Mouse (Mus musculus) right cerebral cortex, postnatal 14 days (tissue): ENCODE measurements around the gene Spaca7.
A peak's percentile ranks its signal among the peaks of the same experiment; 100 is the strongest.
"Not testable (repeated sequence)": the region's sequence is repeated elsewhere in the genome, so short reads cannot be mapped to it uniquely, and the experiment has no call there.

ENCODE experiments used
- DNase-seq: peaks from one replicate; pipeline ENCODE4 v3.0.0; 2022

Spaca7 gene

DNA sequence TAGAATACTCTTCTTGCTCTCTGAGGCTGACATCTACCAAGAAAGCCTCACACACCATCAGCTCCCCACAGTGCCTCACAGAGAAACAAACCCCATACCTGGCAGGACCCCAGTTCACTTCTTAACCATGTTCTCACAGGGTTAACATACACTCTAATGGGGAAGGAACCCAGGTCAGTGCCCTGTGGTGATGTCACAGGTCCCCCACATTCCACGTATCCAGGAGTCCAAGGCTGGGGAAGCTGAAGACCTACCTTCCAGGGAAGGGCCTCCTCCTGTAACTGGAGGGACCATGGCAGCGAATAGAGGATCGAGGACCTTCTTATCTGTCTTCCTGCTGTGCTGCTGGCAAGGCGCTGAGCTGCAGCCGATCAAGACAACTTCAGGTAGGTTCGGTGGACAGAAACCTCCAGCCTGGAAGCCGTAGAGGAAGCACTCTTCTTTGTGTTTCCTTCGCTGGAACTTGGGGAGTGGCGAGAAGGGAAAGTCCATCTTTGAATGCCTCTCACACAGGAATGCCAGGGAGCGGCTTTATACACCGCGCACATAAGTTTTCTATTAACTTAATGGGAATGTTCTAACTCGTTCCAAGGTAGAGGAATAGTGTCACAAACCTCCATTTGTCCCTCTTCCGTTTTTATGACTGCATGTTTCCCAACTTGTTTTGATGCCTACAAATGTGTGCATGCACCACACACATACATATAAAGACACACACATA, at the start of gene Spaca7:
TSS of gene Spaca7 (plus strand) at position 216 of the 721 bp plus-strand sequence.
- no peak for DNase-seq

DNA sequence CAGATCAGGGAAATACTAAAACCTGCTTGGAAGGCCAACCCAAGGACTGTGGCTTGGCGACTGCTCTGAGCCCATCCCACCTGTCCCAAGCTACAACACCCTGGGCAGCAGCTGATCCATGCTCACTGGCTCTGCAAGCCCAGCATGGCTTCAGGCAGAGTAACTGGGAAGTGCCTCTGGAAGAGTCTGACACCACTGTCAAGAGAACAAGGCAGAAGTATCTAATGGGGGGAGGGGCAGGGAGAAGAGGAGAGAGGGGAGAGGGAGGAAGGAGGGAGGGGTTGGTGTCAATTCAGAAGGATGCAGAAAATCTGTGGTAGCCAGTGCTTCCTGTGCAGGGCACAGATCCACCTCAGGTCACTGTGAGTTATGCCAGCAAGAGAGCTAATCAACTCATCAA, 48.5 kb upstream of the Spaca7 start:
- DNase-seq: no peak

DNA sequence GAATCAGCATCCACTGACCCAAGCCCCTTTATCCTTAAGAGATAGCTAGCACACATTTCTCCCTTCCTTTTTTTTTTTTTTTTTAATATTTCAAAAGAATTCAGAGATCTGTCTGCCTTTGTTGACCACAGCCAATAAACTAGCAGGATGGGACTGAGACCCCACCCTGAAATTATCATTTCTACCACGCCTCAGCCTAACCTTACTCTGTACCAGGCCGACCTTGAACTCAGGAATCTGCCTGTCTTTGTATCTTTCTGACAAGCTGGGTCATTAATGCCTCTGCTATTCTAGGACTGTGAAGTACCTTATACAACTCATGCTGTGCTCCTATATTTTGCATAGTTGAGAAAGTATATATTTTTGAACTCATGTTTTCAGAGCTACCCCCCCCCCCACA, 44.2 kb upstream of the Spaca7 start:
- DNase-seq: no peak

DNA sequence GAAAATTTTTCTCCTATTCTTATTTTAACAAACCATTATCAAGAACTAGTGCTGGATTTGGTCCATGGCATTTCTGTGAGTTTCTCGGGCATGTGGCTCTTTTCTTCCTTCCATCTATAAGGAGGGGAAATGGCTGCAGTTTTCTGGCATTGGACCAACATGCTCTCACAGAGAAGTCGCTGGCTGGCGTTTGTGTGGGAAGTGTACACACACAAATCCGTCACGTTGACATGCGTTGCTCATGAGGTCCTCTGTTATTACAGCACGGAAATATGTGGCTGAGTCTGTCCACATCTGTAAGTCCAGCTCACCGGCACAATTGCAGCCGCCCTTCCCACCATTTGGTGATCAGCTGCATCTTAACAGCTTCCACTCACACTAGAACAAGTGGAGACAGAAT, 37.2 kb upstream of the Spaca7 start:
- peak; percentile 15 for DNase-seq

DNA sequence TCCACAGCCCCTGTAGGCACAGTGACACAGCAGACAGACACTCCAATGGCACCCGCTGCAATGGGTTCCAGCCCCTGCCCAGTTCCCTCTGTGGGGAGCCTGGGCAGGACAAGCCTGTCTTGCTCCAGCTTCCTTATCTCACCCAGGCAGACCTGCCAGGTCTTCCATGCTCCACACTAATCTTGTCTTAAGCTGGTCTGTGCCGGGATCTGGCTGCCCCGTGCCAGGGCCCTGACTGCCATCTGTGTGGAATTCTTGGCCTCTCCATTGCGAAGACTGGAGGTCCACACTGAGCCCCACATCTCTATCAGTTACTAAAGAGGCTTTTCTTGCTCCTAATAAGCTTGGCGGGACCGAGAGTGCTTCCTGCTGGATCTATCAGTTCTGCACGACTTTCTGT, 36.5 kb upstream of the Spaca7 start:
- DNase-seq: no peak

DNA sequence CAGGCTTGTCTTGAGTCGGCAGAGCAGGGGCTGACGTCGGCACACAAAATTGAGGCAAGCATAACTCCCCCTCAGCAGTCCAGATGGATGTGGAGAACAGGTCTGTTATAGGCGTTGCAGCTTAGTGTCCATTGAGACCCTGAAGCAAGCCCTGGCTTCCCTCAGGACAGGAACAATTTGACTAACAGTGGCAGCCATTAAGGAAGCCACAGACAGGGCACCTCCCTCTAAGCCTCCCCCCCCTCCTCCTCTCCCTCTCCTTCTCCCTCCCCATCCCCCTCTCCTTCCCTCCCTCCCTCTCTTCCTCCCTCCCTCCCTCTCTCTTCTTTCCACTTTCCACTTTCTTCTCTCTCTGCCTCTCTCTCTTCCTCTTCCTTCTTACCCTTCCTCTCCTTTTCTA, 27.6 kb upstream of the Spaca7 start:
- no peak for DNase-seq

DNA sequence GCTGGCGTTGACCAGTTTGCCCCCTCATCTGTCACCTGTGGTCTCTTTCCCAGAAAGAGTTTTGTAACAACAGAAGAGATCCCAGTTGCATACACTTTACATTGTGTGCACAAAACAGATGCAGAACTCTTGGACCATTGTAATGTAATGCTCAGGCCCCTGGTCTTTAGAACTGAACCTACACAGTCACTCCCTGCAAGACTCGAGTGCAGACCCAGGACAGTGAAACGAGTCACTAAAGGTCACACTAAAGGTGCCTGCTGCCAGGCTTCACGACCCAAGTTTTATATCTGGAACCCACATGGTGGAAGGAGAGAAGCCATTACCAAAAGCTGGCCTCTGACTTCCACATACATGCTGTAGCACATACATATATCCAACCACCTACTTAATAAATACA, 27.2 kb upstream of the Spaca7 start:
- DNase-seq: no peak

DNA sequence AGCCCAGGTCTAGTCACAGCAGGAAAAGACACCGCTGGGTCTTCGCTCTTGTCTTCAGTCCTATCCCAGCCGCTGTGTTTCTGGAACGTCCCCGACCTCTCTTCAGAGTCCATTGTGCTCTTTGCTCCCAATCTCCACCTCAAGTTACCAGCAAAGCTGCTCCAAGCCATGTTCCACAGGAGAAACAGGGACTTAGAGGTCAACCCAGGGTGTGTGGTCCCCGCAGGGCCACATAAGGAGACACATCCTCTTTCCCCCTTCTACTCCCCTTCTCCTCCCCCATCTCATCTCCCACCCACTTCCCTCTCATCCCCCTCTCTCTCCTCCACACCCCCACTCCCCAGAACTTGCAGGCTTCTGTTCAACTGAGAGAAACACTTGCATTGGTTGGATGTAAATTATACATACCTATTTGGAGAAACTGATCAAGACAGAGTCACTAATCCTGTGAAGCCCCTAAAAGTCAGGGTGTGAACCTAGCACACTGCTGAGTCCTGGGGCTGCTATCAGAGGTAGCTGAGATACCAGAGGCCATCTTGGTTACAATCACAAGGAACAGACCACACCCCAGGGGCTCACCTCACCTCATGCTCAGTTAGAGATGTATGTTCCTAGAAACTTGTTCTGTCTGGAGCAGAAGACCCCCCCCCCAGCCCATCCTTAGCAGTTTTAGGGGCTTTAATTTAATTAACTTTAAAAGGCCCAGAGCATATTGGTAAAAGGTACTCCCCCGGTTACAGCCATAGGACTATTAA, 25.2 kb upstream of the Spaca7 start:
- DNase-seq: no peak

DNA sequence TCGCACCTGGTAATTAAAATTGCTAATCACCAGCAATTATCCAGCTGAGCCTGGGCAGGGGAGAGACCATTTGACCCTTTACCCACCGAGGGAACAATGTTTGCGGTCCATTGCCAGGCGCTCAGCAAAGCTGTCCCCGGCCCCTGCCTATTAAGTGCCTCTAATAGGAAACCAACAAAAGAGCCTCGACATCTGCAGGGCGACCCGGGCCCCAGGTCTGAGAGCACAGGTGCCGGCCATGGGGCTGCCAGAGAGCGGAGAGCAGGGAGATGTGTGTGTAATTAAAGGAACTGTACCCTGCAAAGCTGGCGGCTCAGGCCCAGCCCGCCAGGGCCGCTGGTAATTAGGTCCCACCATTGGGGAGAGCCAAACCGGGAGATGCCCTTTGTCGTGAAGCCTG, 24.6 kb upstream of the Spaca7 start:
- no peak for DNase-seq

DNA sequence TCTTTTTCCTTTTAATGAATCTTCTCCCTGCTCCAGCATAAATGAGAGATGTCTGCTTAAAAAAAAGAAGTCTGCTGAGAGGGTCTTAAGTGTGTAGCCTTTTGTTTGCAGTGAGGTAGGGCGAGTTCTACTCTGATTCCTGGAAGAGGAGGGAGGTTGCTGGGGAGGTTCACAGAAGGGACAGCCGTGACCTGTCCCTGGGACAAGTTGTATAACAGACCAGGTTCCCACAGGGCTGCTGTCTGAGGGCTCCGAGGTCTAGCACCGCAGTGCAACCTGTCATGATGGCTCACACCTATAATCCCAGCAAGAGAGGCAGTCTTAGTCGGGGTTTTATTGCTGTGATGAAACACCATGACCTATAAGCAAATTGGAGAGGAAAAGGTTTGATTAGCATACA, 24.1 kb upstream of the Spaca7 start:
- no peak for DNase-seq

DNA sequence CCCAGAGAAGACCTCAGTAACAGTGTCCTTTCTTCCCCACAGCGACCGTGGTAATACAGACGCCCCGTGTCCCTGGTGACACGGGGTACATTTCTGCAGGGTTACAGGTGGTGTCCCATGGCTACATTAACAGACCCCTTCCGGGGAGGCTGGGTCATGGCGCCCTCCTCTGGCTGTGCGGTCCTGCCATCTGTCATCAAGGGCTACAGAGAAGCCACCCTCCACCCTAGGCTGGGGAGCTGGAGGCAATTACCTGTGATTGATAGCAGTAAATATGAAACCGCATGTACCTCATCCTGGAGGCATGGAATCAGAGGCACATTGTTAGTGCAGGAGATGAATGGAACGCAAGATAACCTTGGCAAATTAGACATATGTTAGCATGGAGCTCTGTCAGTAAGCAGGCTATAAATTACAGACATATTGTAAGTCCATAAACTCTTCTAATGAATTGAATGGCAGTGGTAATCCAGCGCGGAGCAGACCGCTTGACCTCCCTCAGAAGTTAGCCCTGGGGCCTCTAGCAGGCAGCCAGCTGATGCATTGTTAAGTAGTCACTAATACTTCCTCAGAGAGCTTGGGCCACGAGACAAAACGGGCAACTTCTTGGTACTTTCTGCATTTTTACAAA, 17.2 kb upstream of the Spaca7 start:
- no peak for DNase-seq

DNA sequence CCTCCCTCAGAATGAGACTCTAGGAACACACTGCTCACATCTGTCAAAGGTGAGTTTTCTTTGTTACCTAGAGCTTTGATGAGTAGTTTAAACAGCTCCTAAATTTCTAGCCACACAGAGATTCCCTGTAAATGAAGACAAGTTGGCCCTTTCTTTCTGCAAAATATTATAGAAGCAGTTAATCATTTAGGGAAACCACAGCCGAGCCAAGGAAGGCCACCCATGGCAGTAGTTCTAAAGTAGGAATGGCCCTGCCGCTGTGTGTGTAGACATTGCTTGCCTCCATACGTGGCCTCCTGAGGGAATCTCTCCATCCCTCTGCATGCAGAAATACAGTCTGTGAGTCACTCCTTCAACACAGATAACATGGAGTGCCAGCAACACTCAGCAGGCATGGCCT, 14.0 kb upstream of the Spaca7 start:
- DNase-seq: no peak

DNA sequence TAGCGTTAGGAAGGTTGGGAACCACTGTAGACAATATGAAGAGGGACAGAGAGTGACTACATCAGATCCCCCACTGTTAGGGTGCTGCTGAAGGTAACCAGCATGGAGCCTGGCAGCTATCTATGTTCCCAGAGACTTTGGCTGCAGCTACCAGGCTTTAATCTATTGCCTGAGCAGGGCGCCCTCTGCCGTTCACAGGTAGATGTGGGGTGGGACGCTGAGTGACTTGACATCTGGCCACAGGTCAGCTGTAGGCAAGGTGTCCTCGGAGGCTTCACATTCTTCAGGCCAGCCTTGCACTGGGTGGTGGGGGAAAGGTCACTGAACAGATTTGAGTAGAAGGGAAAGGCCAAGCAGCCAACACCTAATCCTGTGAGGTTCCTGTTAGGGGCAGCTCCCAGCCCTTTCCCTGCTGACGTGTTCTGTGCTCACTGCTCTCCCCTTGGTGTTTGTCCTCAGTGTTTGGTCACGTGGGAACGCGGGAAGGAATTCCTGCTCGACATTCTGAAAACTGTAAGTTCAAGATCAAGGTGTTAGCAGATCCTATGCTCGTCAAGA, 11.3 kb upstream of the Spaca7 start:
- peak; percentile 78 for DNase-seq

DNA sequence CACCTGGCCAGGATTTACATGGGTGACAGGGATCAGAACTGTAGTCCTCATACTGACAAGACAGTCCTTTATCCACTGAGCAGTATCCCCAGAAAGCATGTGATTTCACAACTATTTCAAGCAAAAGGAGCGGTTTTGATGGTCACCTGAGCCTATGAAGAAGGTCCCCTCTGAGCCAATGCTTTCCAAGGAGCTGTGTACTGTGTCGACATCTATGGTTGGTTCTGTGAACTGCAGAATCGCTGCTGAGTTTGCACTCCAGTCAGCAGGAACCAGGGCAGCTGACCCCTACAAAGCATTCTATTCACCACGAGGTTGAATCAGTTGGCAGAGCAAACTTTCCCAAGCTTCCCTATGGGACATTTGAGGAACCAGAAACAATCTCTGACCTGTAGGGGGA, 8.5 kb upstream of the Spaca7 start:
- peak; percentile 38 for DNase-seq

DNA sequence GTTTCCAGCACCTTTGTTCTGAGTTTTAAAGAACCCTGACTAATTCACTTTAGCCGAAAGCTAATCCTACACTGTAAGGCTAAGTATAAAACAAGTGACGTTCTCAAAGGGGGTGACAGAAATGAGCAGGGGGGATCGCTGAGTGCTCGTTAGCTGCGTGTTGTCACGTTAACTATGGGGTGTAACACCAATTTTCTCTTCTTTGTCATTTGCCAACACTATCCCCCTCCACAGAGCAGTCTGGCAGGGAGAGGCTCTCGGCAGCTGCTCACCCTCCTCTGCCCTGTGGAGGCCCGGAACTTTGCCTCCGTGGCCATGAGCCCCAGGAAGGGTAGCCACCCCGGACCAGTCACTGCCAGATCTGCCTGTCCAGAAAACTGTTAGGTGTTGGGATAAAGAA, 7.3 kb upstream of the Spaca7 start:
- DNase-seq: no peak

DNA sequence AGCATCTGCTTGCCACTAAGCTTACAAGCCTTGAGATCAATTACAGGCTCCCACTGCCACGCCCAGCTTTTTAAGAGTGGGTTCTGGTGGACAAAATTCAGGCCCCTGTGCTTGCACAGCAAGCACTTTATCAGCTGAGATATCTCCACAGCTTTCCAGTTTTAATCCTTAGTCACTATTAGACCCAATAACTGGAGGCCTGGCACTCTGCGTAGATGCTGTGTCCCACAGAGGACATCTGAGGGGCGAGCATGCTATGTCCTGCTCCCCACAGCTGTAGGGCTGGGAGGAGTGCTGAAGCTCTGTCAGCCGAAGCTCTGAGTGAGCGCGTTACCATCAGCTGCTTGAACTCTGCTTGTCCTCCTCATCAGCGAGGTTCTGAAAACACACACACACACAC, 6.3 kb upstream of the Spaca7 start:
- no peak for DNase-seq

DNA sequence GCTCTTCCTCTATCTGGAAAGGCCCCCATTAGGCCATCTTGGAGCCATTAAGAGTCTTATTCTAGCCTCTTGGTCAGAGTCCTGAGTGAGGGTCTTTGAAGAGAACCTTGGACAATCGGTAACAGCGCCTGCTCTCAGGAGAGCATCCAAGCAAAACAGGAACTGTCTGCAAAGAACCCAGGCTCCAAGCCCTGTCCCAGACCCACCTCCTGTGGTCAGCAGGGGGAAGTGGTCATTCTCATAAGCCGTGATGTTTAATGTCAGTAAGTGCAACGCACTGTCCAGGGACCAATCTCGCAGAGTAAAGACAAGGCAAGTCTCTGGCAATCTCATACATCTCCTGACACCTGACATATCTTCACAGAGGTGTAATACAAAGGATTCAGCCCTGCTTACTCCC, 3.2 kb downstream of the Spaca7 start:
- no peak for DNase-seq

DNA sequence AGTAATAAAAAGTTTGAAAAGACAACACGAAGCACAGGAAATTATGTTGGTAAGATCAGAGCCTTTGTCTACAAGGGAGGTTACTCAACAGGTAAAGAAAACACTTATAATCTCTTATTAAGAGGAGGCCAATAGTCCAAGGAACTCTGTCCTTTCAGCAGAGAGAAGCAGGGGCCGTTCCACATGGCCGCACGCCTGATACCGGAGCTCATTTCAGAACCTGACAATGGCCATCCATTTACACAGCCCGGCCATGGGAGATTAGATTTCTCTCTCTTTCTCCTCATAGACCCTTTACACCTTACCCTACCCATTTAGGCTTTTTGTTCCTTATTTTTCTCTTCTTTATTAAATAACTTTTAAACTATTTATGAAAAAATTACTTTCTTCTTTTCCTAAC, 3.9 kb downstream of the Spaca7 start:
- DNase-seq: no peak

DNA sequence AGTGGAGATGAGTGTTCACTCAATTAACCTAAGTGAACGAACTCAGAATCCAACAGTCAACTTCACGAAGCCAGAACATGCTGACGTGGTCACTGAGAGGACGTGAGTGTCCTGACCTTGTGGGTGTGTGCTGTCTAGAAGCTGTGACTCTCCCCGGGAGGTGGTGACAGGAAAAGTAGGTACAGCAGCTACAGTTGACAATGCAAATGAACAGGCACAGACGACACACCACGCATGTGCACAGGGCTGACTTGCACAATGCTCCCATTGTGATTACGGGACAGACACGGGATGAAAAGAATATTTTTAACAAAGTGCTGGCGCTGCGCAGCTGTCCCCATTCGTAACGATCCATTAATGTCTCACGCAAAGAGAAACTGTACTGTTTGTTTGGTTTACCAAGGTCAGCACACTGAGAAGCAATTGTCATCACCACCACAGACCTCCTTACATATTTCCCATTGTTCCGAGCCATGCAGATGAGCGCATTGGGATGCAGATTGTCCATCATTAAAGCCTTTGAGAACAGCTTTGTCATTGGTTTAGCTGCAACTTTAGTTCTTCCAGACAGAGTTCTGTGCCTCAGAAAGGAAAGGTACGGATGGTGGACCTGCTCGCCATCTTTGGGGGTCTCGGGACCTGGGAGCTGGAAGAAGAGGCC, 6.6 kb downstream of the Spaca7 start:
- DNase-seq: not testable (repeated sequence)

DNA sequence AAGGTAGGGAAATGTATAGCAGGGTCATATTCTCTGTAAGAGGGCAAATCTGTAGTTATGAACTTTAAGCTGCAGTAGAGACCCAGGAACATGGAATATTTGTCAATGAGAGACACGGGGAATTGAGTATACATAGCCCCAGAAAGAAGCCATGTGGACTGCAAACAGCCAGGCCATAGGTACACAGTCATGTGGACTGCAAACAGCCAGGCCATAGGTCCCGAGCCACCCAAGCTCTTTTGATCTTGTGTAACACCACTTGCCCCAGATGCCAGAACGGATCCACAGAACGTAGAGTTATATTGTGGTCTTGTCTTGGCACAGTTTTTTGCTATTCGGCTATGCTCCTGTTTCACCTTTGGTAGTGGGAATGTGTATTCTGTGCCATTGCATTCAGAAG, 11.0 kb downstream of the Spaca7 start:
- no peak for DNase-seq

DNA sequence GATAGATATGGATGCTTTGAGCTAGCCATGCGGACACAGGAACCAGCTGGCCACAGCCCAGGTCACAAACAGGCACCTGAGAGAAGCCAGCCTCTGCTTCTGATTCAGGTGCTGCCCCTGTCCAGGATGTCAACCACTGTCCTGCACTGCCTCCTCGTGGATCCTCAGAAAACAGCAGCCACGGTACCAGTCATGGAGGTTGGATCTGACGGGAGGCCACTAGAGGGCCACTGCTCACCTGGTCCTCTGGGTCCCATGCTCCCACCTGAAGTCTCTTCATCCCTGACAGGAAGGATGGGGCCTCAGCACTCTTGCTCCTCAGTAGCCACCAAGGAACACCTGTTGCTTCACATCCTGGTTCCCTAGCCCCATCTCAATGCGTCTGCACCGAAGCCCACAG, 34.4 kb downstream of the Spaca7 start:
- DNase-seq: peak; percentile 80

DNA sequence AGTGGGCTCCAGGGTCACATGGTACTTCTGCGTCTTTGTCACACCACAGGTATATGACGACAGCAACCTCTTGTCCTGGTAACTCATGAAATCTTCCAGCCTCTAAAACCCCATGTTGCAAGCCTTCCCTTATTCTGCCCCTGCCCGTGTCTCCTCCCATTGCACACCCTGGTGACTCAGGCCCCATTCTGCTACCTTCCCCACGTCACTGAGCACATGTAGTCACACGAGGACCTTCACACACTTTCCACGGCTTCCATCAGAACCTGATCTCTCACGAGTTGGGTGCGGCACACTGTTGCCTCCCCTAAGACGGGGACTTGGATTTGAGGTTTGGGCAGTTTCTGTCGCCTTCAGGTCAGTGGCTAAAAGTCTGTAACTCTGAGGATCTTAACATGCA, 36.0 kb downstream of the Spaca7 start:
- no peak for DNase-seq

DNA sequence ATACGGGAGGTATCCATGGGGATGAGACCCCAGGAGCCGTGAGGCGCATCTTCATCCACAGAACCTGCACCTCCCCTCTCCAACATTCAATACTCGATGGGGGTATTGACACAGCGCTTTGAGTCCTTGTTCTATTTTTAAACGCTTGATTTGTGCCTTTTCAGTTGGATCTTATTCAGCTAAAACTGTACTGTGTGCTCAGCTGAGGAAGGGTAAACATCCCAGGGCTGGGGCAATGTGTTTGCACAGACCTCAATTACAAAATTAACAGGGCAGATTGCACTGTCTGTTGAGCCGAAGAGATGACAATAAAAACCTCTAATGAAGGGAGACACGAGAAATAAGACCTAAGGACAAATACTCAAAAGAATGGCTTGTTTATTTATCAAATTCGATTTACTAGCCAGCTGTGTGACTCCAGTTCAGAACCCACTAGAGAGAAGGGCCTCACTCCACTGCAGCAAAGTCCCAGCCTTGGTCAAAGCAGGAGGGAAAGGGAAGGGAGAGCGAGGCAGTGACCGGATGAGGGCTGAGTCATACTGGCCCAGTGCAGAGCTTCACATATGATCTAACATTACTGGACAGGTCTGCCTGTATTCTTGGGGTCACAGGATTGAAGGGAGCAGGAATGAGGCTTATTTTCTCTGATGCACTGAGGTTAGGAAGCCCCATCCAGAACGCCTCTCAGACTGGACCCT, 37.1 kb downstream of the Spaca7 start:
- no peak for DNase-seq
